Mouse (Mus musculus) heart, postnatal 10 days (tissue): ENCODE measurements around the gene Acss3. TPM values are rescaled to one million over a fixed set of nuclear protein-coding genes. Genes with fewer than 3 reads are reported as not detected.

ENCODE experiments used
- DNase-seq, 2 experiments: peaks; one replicate each; pipeline ENCODE4 v3.0.0; 2021
- intact Hi-C: fragments of 180-260 bp; cut with DNase I; formaldehyde crosslinking; loops from one replicate; pipeline ENCODE4 v1.15.1; 2025
- total RNA-seq, 2 experiments: library from RNA; stranded (reverse); gene quantifications; 2 replicates each; pipeline ENCODE4 v1.2.3; 2021

Gene Acss3
- 1 to 10 TPM; 5.2 to 6.3 TPM for total RNA-seq

DNA sequence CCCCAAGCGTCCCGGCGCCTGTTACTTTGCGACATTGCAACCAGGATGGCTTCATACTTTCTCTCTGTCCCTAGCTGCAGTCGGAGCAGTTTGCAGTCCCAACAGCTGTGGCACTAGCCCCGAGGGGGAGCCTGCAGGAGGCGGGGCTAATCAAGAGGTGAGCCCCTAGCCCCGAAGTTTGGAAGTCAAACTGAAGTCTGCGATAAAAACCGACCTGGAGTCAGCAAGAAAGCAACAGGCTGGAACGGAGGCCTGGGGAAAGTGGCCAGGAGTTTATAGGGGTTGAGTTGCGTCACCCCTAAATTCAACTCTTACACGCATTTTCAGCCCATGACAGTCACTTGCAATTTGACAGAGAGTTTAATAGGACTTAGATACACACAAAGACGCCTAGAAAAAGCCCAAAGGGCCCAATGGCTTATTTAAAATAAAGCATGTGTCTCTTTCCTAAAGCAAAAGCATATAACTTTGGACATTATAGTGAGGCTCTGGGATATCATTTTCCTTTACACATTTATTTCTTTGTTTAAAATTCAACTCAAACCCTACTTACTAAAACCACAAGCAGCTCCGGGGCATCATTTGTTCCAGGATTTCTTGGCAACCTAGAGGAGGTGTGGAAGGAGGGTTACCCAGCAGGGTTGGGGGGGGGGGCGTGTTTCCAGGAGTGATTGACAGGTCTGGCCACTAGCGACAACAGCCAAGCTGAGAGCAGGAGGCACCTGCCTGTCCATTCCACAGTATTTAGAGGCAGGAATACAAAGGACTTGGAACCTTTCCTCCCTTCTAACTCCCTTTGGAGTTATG, at the start of gene Acss3:
Gene Acss3 (minus strand): TSS at position 140 of the 807 bp plus-strand sequence.
- intact Hi-C loops: loop anchor here (10.0 kb wide), 1 partner anchor 189 kb away; no protein-coding TSS in a partner anchor
- peak; percentile 61 to 62 for DNase-seq

DNA sequence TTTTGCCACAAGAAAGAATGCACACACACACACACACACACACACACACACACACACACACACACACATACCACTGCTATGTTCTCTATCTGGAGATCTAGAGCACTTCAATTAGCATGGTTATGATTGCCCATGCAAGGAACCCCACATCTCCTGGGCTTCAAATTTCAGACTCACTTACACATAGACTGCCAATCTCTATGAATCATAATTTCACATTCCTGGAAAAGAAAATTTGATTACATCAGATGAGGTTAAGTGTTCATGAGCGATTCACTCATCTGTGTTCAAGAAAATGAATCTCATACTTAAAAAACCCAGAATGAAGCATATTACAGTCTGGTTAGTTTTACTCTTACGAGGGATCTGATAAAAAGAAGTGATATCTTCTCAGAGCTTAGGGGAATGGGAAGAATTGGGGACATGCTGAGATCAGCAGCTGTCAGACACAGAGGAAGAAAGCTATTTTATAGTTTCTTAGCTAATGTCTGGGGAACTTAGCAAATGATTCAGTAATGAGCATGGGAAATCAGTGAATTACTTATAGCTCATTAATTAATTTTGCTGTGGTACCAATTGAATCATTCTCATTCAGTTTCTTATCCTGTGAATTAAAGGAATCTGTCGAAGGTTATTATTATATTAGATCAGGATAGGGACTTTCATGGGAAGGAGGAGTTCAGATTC, 48.7 kb upstream of the Acss3 start:
- intact Hi-C loops: no loop called here

DNA sequence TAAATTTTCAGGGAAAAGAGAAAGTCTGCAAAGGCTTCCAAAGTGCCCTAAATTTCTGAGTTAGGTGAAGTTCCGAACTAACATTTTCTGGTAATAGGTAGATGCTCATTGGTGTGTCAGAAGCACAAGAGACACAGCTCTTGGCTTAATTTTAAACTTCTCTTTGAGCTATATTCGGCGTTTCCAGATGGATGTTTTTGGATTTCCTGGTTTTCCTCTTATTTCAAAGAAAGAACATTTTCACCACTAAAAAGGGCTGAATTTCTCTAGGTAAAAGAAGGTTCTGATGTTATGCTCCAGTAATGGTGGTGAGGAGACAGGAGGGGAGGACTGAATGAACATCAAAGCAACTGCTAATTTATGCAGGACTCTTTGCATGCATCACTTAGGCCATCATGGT, 43.0 kb upstream of the Acss3 start:
- intact Hi-C loops: no loop called here
- no peak for DNase-seq

More for the DNA sequence above, 48.7 kb upstream of the Acss3 start:
- DNase-seq: no peak

- intact Hi-C loops: no loop called here
- no peak for DNase-seq
Observed at GRCm38 (mm10) chr10:107148759-107149158, 25.3 kb upstream of the Acss3 start.

DNA sequence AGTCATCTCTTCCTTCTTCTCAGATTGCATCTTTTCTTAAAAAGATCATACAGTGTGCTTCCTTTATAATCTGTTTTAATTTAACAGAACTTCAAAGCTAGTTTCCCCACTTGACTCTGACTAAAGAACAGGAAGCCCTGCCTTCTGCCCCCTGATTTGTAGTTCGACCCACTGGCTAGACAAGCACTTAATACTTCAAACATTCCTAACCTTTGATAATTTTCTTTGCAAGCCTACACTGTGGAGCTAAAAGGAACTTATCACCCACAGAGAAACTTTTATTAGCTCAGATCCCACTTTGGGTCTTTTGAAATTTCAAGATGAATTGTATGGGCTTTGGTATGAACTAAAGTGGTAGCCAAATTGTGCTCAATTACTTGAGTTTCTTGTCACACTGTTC, 20.5 kb upstream of the Acss3 start:
- intact Hi-C loops: no loop called here
- no peak for DNase-seq

DNA sequence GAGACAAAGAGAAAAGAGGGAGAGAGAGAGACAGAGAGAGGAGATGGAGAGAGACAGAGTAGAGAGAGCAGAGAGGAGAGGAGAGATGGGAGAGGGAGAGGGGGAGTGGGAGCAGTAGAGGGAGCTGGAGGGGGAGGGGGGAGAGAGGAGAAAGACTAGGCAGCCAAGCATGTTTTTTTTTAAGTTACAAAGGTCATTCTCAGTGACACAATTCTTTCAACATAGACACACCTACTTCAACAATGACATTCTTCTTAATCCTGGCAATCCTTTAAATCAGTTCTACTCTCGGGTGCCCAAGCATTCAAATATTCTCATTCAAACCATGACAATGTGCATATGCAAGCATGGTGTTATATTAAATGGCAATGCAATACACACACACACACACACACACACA, 19.4 kb upstream of the Acss3 start:
- no peak for DNase-seq
- intact Hi-C loops: no loop called here

DNA sequence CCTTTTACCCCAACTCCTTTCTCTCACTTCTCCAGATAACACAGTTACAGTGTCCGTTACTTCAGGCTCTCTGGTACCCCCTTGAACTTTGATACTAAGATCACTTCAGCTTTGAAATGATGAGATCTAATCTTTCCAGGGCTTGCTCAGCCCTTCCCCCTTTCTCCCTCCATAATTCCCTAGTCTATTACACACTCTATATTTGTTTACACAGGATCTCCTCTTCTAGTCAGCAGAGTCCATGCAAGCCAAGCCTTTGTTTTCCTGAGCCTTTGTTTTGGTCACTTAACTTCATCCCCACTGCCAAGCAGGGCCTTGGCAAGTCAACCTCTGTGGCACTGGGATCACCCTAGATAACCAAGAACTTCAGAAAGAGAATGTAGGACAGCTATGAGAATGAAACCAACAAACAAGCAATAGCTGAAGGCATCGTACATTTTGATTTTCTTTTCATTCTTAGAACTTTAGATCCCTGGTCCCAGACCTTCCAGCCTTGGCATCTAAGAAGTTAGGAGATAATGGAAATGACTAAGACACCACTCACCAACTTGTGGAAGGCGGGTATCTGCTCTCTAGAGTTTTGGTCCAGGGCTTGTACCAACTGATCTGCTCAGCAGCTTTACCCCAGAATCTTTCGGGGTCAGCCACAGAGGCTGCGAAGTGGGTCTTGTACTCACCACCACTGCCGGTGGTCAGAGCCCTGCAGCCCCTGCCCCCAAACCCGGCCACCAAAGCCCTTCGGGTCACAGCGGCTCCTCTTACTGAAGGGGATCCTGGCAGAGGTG, 532 bp downstream of the Acss3 start:
- DNase-seq: peak in 1 of 2 experiments; percentile 14
- intact Hi-C loops: loop anchor here (10.0 kb wide), 1 partner anchor 188 kb away; no protein-coding TSS in a partner anchor

DNA sequence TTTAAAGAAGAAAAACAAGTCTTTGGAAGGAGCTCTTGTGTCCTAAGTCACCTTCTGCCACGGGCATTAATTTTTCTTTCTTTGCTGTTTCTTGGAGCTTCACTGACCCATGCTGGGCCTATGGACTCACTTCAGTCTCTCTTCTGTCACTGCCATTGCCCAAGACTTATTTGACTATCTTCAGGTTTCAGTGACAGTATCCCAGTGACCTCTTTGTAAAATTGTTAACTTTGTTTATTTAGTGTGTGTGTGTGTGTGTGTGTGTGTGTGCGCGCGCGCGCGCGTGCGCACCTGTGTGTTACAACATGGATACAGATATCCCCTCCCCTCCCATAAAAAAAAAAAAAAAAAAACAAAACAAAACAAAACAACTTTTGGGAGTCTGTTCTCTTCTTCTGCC, 2.2 kb downstream of the Acss3 start:
- intact Hi-C loops: loop anchor here (10.0 kb wide), 1 partner anchor 186 kb away; no protein-coding TSS in a partner anchor
- DNase-seq: no peak

- no peak for DNase-seq
- intact Hi-C loops: no loop called here
Observed at GRCm38 (mm10) chr10:107119135-107119534, 4.3 kb downstream of the Acss3 start.

GRCm38 (mm10) chr10:107116709-107117267, 6.7 kb downstream of the Acss3 start:
- intact Hi-C loops: no loop called here
- DNase-seq: no peak

DNA sequence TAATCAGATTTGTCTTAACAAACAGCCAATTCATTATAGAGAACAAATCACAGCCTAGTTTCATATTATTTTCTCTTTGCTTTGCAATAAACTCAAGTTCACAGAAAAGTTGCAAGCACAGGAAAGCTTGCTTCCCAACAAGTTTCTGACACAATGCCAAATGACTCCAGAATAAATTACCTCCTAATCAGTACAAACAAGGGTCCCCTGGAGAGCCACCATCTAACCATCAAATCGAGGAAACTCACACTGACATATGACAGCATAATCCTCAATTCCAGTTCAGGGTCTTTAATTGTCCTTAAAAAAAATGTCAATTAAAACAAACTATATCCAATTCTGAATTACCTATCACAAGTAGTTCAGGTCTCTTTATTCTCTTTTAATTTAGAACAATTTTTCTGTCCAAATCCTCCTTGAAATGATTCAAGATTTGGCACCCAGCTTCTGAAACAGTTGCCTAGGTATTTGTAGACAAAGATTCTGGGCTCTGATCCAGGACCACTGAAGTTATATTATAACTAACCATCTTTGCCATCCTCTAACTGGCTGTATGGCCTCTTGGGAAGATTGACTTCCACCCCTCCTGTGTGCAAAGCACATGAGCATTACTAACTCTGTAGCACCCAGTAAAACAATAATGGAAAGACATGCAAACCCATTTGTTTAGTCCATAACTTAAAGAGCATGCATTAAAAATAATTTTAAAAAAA, 7.4 kb downstream of the Acss3 start:
- DNase-seq: no peak
- intact Hi-C loops: no loop called here

DNA sequence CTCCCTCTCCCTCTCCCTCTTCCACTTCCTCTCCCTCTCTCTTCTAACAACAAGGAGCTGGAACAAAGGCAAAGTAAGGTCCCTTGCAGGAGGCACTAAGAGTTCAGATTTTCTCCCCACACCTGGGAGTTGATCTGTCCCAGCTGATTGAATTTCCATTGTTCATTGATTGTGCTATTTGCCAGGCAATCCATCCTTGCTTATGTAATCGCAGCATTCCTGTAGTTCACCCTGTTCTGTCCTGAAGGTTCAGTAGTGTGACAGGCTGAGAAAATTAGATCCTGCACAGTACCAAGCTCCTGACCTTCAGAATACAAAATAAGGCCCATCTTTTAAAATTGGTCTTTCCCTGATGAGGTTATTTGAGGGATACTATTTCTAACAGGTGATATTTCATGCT, 8.3 kb downstream of the Acss3 start:
- intact Hi-C loops: no loop called here

DNA sequence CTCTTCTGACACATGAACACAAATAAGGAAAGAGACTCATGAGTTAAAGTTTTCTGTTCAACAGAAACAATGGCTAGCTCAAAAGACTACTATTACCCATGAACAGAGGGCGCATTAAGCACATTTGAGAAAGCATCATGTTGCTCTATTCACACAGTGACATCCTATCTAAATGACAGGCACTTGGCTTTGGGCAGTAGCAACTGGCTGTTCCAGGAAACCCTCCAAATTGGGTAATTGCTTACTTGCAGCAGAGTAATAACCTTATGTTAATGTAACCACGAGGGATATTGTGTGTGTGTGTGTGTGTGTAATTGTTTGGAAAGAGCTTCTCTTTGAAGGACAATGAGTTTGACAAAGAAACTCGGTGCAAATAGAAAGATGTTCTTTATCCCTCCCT, 29.0 kb downstream of the Acss3 start:
- DNase-seq: no peak
- intact Hi-C loops: no loop called here

More for the DNA sequence above, 8.3 kb downstream of the Acss3 start:
- DNase-seq: no peak

GRCm38 (mm10) chr10:107053846-107054624, 69.4 kb downstream of the Acss3 start:
- intact Hi-C loops: no loop called here
- DNase-seq: no peak

DNA sequence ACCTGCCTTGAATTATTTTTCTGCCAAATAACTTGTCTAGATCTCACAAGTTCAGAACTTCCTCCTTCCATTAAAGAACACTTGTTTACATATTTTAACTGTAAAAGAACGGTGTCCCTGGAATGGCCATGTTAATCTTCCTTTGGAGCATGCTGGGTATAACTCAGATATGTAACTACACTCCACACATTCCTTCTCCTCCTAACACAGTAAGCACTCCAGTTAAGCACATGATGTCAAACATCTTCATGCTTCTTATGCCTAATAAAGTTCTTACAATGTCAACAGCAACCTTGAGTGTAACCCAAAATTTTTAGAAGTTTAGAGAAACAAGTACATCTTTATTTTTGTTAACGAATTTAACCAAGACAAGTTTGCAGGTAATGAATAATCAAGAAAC, 73.0 kb downstream of the Acss3 start:
- intact Hi-C loops: no loop called here
- no peak for DNase-seq

DNA sequence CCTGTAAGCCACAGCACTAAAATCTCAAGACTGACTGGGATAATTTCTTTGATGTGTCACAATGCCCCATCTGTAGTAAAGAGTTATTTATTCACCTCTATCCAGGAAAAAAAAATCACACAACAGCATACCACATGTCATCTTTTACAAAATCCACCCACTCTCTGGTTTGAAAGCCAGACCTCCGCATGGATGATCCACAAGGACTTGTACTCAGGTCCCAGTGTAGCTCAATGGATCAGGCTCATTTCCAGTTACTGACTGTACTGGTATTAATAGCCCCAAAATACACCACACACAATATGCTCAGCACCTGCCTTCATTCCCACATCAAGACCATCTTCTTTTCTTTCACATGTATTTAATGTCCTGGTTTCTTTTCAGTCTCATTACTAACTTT, 80.8 kb downstream of the Acss3 start:
- intact Hi-C loops: no loop called here
- DNase-seq: no peak

- intact Hi-C loops: no loop called here
Observed at GRCm38 (mm10) chr10:107040837-107041236, 82.6 kb downstream of the Acss3 start.

DNA sequence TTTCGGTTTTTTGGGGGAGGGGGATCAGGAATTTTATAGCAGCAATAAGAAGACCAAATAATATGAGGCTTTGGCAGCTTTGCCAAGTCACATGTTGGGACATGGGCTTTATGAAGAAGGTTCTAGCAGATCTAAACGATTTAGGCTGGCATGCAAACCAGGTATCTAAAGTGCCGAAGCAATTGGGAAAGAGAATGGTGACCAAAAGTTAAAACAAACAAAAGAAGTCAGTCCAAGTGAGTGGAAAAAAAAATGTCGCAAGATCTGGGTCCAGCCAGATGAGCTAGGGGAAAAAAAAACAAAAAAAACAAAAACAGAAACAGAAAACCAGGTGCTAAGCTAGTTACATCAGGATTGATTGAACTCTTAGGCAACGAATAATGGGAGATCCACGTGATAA, 83.1 kb downstream of the Acss3 start:
- DNase-seq: no peak
- intact Hi-C loops: no loop called here

More at GRCm38 (mm10) chr10:107040837-107041236, 82.6 kb downstream of the Acss3 start:
- peak; percentile 67 to 69 for DNase-seq

GRCm38 (mm10) chr10:107039211-107039610, 84.3 kb downstream of the Acss3 start:
- DNase-seq: peak; percentile 10
- intact Hi-C loops: no loop called here
